Mouse (Mus musculus): Measurements from ENCODE around the gene Bcl2l1. TPM values are rescaled to one million over a fixed set of nuclear protein-coding genes. Genes with fewer than 3 reads are reported as not detected.

Gene Bcl2l1
- polyA plus RNA-seq, 1 experiment from 2014 or later, result 75.0 TPM

- Histone ChIP-seq H3K36me3 (ENCODE audit: control insufficient read depth, insufficient read depth, low read length) (0 out of 2 replicates have a peak, but pooled peaks cover 3% of the 10 kb centered on the region), H3K27ac (ENCODE audit: low read depth) (peak overlapping the region; percentile 99), H3K4me3 (ENCODE audit: low read depth, low read length) (peak overlapping the region; percentile 67), H3K4me1 (replicated peaks; ENCODE audit: control insufficient read depth, insufficient read depth, low read length) (peaks cover 57% of the 10 kb centered on the region), H3K9me3 (ENCODE audit: control insufficient read depth, low read length) (no peaks in the 10 kb centered on the region), H3K9ac (ENCODE audit: low read length) (peak overlapping the region; percentile 91), H3K4me2 (ENCODE audit: low read length) (peak overlapping the region; percentile 85), H3K27me3 (replicated peaks; ENCODE audit: control insufficient read depth, insufficient read depth, low read length) (no peaks in the 10 kb centered on the region)
- WGBS, result 13% methylated on average over 10 of the region's 10 CpGs
- DNase-seq (ENCODE audit: low spot score) (peak; percentile 67), ATAC-seq (replicated peaks; ENCODE audit: low FRiP score, low TSS enrichment, low read depth) (no peak)
Observed at GRCm38 (mm10) chr2:152737306-152738221, 94.0 kb downstream of the Bcl2l1 start.

DNA sequence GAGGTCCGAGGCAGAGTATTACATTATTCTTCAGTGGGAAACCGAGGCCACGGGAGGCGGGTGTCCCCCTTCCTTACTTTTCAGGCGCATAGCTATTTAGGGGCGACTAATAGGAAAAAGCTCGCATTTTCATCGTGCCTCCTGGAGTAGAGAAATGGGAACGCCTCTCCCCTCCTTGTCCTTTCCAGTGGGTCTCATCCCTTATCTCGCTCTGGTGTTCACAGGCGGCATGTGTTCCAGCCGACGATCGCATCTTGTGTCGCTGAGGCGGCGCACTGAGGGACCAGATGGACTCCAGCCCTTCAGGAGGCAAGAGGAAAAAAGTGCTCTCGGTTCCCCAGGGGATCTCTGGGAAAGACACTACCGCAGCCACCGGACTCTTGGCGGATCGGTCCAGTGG is 94.8 kb downstream of the Bcl2l1 start:
- 0% methylated on average over 22 of the region's 22 CpGs for WGBS
- ATAC-seq (replicated peaks; ENCODE audit: low FRiP score, low TSS enrichment, low read depth) (no peak), DNase-seq (ENCODE audit: low spot score) (no peak)
- Histone ChIP-seq H3K4me1 (replicated peaks; ENCODE audit: control insufficient read depth, insufficient read depth, low read length) (peaks cover 53% of the 10 kb centered on the region), H3K9ac (ENCODE audit: low read length) (peak overlapping the region; percentile 91), H3K9me3 (ENCODE audit: control insufficient read depth, low read length) (no peaks in the 10 kb centered on the region), H3K36me3 (ENCODE audit: control insufficient read depth, insufficient read depth, low read length) (0 out of 2 replicates have a peak, but pooled peaks cover 3% of the 10 kb centered on the region), H3K27me3 (replicated peaks; ENCODE audit: control insufficient read depth, insufficient read depth, low read length) (no peaks in the 10 kb centered on the region), H3K27ac (ENCODE audit: low read depth) (peak overlapping the region; percentile 99), H3K4me2 (ENCODE audit: low read length) (peak overlapping the region; percentile 85), H3K4me3 (ENCODE audit: low read depth, low read length) (peak overlapping the region; percentile 67)

DNA sequence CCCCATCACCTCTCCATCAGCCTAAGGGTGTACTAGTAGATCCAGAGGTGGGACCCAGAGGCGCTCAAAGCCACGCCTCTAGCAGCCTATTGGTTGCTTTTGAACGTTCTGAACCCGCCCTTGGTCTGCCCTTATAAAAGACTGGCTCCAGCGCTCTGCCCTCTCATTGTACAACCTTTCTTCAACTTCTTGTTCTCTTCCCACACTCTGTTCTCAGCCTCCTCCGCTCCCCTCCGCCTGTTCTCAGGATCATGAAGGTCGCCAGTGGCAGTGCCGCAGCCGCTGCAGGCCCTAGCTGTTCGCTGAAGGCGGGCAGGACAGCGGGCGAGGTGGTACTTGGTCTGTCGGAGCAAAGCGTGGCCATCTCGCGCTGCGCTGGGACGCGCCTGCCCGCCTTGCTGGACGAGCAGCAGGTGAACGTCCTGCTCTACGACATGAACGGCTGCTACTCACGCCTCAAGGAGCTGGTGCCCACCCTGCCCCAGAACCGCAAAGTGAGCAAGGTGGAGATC is 95.4 kb downstream of the Bcl2l1 start, which contains the start of gene Id1:
TSS of gene Id1 (plus strand) at position 162 of the 512 bp plus-strand sequence.
- Histone ChIP-seq H3K27ac (ENCODE audit: low read depth) (peak within 1 kb of the TSS; percentile 99), H3K27me3 (replicated peaks; ENCODE audit: control insufficient read depth, insufficient read depth, low read length) (no peaks in the 10 kb centered on the region), H3K36me3 (ENCODE audit: control insufficient read depth, insufficient read depth, low read length) (0 out of 2 replicates have a peak, but pooled peaks cover 3% of the 10 kb centered on the region), H3K9me3 (ENCODE audit: control insufficient read depth, low read length) (no peaks in the 10 kb centered on the region), H3K4me2 (ENCODE audit: low read length) (peak within 1 kb of the TSS; percentile 85), H3K4me3 (ENCODE audit: low read depth, low read length) (peak within 1 kb of the TSS; percentile 67), H3K4me1 (replicated peaks; ENCODE audit: control insufficient read depth, insufficient read depth, low read length) (peaks cover 47% of the 10 kb centered on the region), H3K9ac (ENCODE audit: low read length) (peak within 1 kb of the TSS; percentile 91)
- peak; percentile 66 for ATAC-seq (replicated peaks; ENCODE audit: low FRiP score, low TSS enrichment, low read depth)
- DNase-seq (ENCODE audit: low spot score), result peak; percentile 98
- under 1% methylated on average over 28 of the region's 28 CpGs for WGBS

DNA sequence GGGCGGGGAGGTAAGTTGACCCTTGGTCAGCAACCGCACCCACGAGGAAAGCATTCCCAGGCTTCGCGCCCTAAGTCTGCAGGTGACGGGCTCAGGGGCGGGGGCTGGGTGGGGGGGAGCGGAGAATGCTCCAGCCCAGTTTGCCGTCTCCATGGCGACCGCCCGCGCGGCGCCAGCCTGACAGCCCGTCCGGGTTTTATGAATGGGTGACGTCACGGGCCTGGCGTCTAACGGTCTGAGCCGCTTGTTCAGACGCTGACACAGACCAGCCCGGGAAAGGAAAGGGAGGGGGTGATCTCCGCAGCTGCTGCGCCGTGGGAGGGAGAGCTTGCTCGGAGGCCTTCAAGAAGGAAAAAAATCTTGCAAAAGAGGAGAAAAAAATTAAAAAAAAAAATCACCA is 96.5 kb downstream of the Bcl2l1 start:
- peak; percentile 98 for DNase-seq (ENCODE audit: low spot score)
- peak; percentile 84 for ATAC-seq (replicated peaks; ENCODE audit: low FRiP score, low TSS enrichment, low read depth)
- Histone ChIP-seq H3K27me3 (replicated peaks; ENCODE audit: control insufficient read depth, insufficient read depth, low read length) (no peaks in the 10 kb centered on the region), H3K9ac (ENCODE audit: low read length) (peak overlapping the region; percentile 91), H3K4me3 (ENCODE audit: low read depth, low read length) (peak overlapping the region; percentile 67), H3K27ac (ENCODE audit: low read depth) (peak overlapping the region; percentile 99), H3K9me3 (ENCODE audit: control insufficient read depth, low read length) (no peaks in the 10 kb centered on the region), H3K36me3 (ENCODE audit: control insufficient read depth, insufficient read depth, low read length) (0 out of 2 replicates have a peak, but pooled peaks cover 3% of the 10 kb centered on the region), H3K4me2 (ENCODE audit: low read length) (peak overlapping the region; percentile 85), H3K4me1 (replicated peaks; ENCODE audit: control insufficient read depth, insufficient read depth, low read length) (peaks cover 46% of the 10 kb centered on the region)
- under 1% methylated on average over 27 of the region's 28 CpGs for WGBS

DNA sequence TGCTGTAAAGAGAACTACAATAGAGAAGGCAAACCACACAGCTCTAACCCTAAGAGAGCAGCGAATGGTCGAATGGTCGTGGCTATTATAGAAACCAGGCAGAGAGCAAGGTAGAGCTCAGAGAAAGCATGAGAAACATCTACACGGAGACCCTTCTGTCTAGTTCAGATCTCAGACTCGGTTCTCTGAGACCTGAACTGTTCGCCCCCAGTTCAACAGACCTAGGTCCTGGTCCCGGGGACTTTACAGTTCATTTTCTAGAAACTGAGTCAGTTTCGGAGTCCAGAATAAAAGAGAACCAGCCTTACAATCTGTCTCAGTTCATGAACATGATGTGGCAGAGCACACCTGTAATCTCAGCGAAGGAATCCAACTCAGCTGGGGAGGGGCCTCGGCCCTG is 97.0 kb downstream of the Bcl2l1 start:
- Histone ChIP-seq H3K4me1 (replicated peaks; ENCODE audit: control insufficient read depth, insufficient read depth, low read length) (peaks cover 46% of the 10 kb centered on the region), H3K9ac (ENCODE audit: low read length) (peak overlapping the region; percentile 29), H3K27me3 (replicated peaks; ENCODE audit: control insufficient read depth, insufficient read depth, low read length) (no peaks in the 10 kb centered on the region), H3K4me3 (ENCODE audit: low read depth, low read length) (peak overlapping the region; percentile 67; the same call in 1 of the 2 replicates), H3K36me3 (ENCODE audit: control insufficient read depth, insufficient read depth, low read length) (0 out of 2 replicates have a peak, but pooled peaks cover 3% of the 10 kb centered on the region), H3K4me2 (ENCODE audit: low read length) (peak overlapping the region; percentile 85), H3K27ac (ENCODE audit: low read depth) (peak overlapping the region; percentile 99), H3K9me3 (ENCODE audit: control insufficient read depth, low read length) (no peaks in the 10 kb centered on the region)
- ATAC-seq (replicated peaks; ENCODE audit: low FRiP score, low TSS enrichment, low read depth), result no peak
- no peak for DNase-seq (ENCODE audit: low spot score)
- 10% methylated on average over 10 of the region's 10 CpGs for WGBS

- H3K4me2 ChIP-seq (ENCODE audit: low read length), result no peak overlapping the region
- 87% methylated on average over 2 of the region's 2 CpGs for WGBS
- no peak overlapping the region for H3K27ac ChIP-seq (ENCODE audit: low read depth)
- peaks cover 54% of the 10 kb centered on the region for H3K4me1 ChIP-seq (replicated peaks; ENCODE audit: control insufficient read depth, insufficient read depth, low read length)
- 0 out of 2 replicates have a peak, but pooled peaks cover 2% of the 10 kb centered on the region for H3K36me3 ChIP-seq (ENCODE audit: control insufficient read depth, insufficient read depth, low read length)
- H3K9me3 ChIP-seq (ENCODE audit: control insufficient read depth, low read length), result no peaks in the 10 kb centered on the region
- no peak overlapping the region for H3K4me3 ChIP-seq (ENCODE audit: low read depth, low read length)
- H3K9ac ChIP-seq (ENCODE audit: low read length), result no peak overlapping the region
- no peaks in the 10 kb centered on the region for H3K27me3 ChIP-seq (replicated peaks; ENCODE audit: control insufficient read depth, insufficient read depth, low read length)
- no peak for ATAC-seq (replicated peaks; ENCODE audit: low FRiP score, low TSS enrichment, low read depth)
- DNase-seq (ENCODE audit: low spot score), result no peak
Observed at GRCm38 (mm10) chr2:152733201-152733600, 98.3 kb downstream of the Bcl2l1 start.

Small RNA genes within 50 kb of the gene (microRNA-seq; reads per million reads assigned to microRNA genes)
- gene Gm23802 (not detected), gene Mir5622 (1.8 reads per million, percentile 20 among the genes with 10 or more reads in this experiment)

Other genes starting within 250 kb of the Bcl2l1 start
- gene Defb45, start 232.3 kb downstream of the Bcl2l1 start, polyA plus RNA-seq (2014; fragmentation: Nextera tagmentation; extraction: Ambion mirVana), result not detected in 2 replicates
- gene Defb36, start 227.4 kb downstream of the Bcl2l1 start, polyA plus RNA-seq (2014; fragmentation: Nextera tagmentation; extraction: Ambion mirVana), result not detected in 2 replicates
- gene Defb25, start 208.7 kb downstream of the Bcl2l1 start, polyA plus RNA-seq (2014; fragmentation: Nextera tagmentation; extraction: Ambion mirVana), result 1.4 and 2.3 TPM in 2 replicates
- 9.6 and 12.9 TPM in 2 replicates for gene Rem1, start 204.8 kb downstream of the Bcl2l1 start, polyA plus RNA-seq (2014; fragmentation: Nextera tagmentation; extraction: Ambion mirVana)
- 108 and 113 TPM in 2 replicates for gene H13, start 162.3 kb downstream of the Bcl2l1 start, polyA plus RNA-seq (2014; fragmentation: Nextera tagmentation; extraction: Ambion mirVana)
- gene Mcts2, start 144.7 kb downstream of the Bcl2l1 start, polyA plus RNA-seq (2014; fragmentation: Nextera tagmentation; extraction: Ambion mirVana), result 32.8 and 34.0 TPM in 2 replicates
- gene Id1, start 95.5 kb downstream of the Bcl2l1 start, polyA plus RNA-seq (2014; fragmentation: Nextera tagmentation; extraction: Ambion mirVana), result 101 and 109 TPM in 2 replicates
- gene Cox4i2, start 77.6 kb downstream of the Bcl2l1 start, polyA plus RNA-seq (2014; fragmentation: Nextera tagmentation; extraction: Ambion mirVana), result 11.0 and 13.1 TPM in 2 replicates
- gene Tpx2, start 16.2 kb upstream of the Bcl2l1 start, polyA plus RNA-seq (2014; fragmentation: Nextera tagmentation; extraction: Ambion mirVana), result 88.3 and 95.4 TPM in 2 replicates
- gene Mylk2, start 79.6 kb upstream of the Bcl2l1 start, polyA plus RNA-seq (2014; fragmentation: Nextera tagmentation; extraction: Ambion mirVana), result 0.09 TPM in 1 of 2 replicates, not detected in the other
- 2.2 and 2.5 TPM in 2 replicates for gene Foxs1, start 101.5 kb upstream of the Bcl2l1 start, polyA plus RNA-seq (2014; fragmentation: Nextera tagmentation; extraction: Ambion mirVana)
- gene Dusp15, start 120.0 kb upstream of the Bcl2l1 start, polyA plus RNA-seq (2014; fragmentation: Nextera tagmentation; extraction: Ambion mirVana), result 0.09 and 0.11 TPM in 2 replicates
- 0.26 and 0.35 TPM in 2 replicates for gene Ttll9, start 130.8 kb upstream of the Bcl2l1 start, polyA plus RNA-seq (2014; fragmentation: Nextera tagmentation; extraction: Ambion mirVana)
- gene Pdrg1, start 183.7 kb upstream of the Bcl2l1 start, polyA plus RNA-seq (2014; fragmentation: Nextera tagmentation; extraction: Ambion mirVana), result 53.9 and 59.6 TPM in 2 replicates
- gene Xkr7, start 200.1 kb upstream of the Bcl2l1 start, polyA plus RNA-seq (2014; fragmentation: Nextera tagmentation; extraction: Ambion mirVana), result 0.08 TPM in 1 of 2 replicates, not detected in the other
- 1.4 and 2.4 TPM in 2 replicates for gene Ccm2l, start 234.2 kb upstream of the Bcl2l1 start, polyA plus RNA-seq (2014; fragmentation: Nextera tagmentation; extraction: Ambion mirVana)